Comparison of ENCODE assay signal across 16 mouse cellular contexts in the genomic region with DNA sequence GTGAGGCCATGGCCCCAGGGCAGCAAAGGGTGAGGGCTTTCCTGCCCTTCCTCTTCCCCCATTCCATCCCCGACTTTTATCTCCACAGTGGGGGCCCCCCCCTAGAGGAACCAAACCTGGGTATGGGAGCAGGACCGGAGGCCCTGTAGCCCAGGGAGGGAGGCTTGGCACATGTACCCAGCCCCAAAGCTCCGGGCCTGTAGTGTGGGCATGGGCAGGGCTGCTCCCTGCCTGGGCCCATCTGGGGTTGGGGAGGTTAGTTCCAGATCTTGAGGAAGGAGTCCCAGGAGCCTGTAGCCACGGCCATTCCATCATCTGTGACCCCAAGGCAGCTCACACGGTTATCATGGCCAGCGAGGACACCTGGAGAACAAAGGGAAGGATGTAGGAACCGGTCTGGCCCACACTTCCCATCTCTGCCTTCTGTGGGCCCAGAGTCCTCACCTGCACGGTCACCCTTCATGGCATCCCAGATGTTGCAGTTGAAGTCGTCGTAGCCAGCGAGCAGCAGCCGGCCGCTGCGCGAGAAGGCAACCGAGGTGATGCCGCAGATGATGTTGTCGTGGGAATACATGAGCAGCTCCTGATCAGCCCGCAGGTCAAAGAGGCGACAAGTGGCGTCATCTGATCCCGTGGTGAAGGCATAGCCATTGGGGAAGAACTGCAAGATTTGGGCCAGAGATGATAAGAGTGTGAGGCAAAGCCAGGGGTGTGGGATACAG. TPM values are rescaled to one million over a fixed set of nuclear protein-coding genes. Genes with fewer than 3 reads are reported as not detected.
DNase-seq lines count a peak whose midpoint lies in the region; ATAC-seq and TF ChIP-seq lines count a peak whose summit lies in the region.
"Had no signal": no experiment of that assay in that cellular context is flagged by ENCODE, and none has a peak within 500 bp of the region (broad histone marks: within the 10 kb centered on the region; RNA-seq: fewer than 3 reads in every experiment).

No protein-coding gene starts in this region.

- TF ChIP-seq POLR2A in bone marrow, adult 2 months (IDR thresholded peaks at IDR 0.05; ENCODE audit: borderline replicate concordance, control insufficient read depth, low read depth, low read length): peak; percentile 19; the same call in 1 of the 2 replicates

- no peak overlapping the region for H3K4me2 ChIP-seq in limb, embryonic 15.5 days

- WGBS in bone marrow, adult 2 months: 83% methylated on average over 22 of the region's 22 CpGs
- 76% methylated on average over 22 of the region's 22 CpGs for WGBS in limb, embryonic 15.5 days

- H3K27ac ChIP-seq in bone marrow, adult 2 months (ENCODE audit: control insufficient read depth, insufficient read depth, low read depth, low read length, poor library complexity): no peak overlapping the region; the same call in 1 of the 2 replicates
- H3K27ac ChIP-seq in limb, embryonic 15.5 days: peak overlapping the region; percentile 57
- H3K27ac ChIP-seq: heart, embryonic 15.5 days had no signal

- no peaks in the 10 kb centered on the region for H3K27me3 ChIP-seq in limb, embryonic 15.5 days
- H3K27me3 ChIP-seq: heart, embryonic 15.5 days had no signal

- ATAC-seq in limb, embryonic 15.5 days (ENCODE audit: insufficient number of reproducible peaks, low FRiP score, low TSS enrichment, low read depth): no peak

- peaks cover 64% of the 10 kb centered on the region for H3K36me3 ChIP-seq in limb, embryonic 15.5 days

- TF ChIP-seq CTCF in bone marrow, adult 2 months (IDR thresholded peaks at IDR 0.05; ENCODE audit: control insufficient read depth, insufficient read depth, low read length): no peak

- no peaks in the 10 kb centered on the region for H3K9me3 ChIP-seq in limb, embryonic 15.5 days
- H3K9me3 ChIP-seq: heart, embryonic 15.5 days had no signal

- no peaks in the 10 kb centered on the region; the same call in 1 of the 2 replicates for H3K4me1 ChIP-seq in bone marrow, adult 2 months (ENCODE audit: control insufficient read depth, insufficient read depth, low read length)
- H3K4me1 ChIP-seq in limb, embryonic 15.5 days: peaks cover 49% of the 10 kb centered on the region

- no peak overlapping the region for H3K4me3 ChIP-seq in bone marrow, adult 2 months (replicated peaks; ENCODE audit: control insufficient read depth, low read depth, low read length)
- no peak overlapping the region for H3K4me3 ChIP-seq in limb, embryonic 15.5 days
- H3K4me3 ChIP-seq: heart, embryonic 15.5 days had no signal

- H3K9ac ChIP-seq in limb, embryonic 15.5 days: no peak overlapping the region
- H3K9ac ChIP-seq: heart, embryonic 15.5 days had no signal

- DNase-seq in cerebellum, adult 18-20 months: peak; percentile 34 to 37
- DNase-seq in cerebellum, adult 9-10 months: no peak
- peak; percentile 30 for DNase-seq in kidney, postnatal 10 days
- DNase-seq in kidney, adult 9 months: no peak
- DNase-seq in retina, postnatal 1 day: no peak
- DNase-seq in left cerebral cortex, adult 8-10 months (ENCODE audit: low spot score in 2 of 2): no peak
- DNase-seq: gastrocnemius, postnatal 10 days; kidney, adult 2 months; lung, postnatal 14 days; thymus, adult 18-20 months had no signal

RNA-seq across cellular contexts. Expression of gene Epo, which starts 4.6 kb away (rescaled TPM):
- polyA plus RNA-seq in bone marrow, adult 2 months (2011; ENCODE audit: insufficient read depth, insufficient read length, low replicate concordance, missing spikeins): not detected in 2 replicates
- 0.26 TPM in 1 of 2 replicates, not detected in the other for polyA plus RNA-seq in limb, embryonic 15.5 days (2015; fragmentation: Nextera tagmentation; extraction: Ambion mirVana)
- total RNA-seq in left cerebral cortex, adult 8-10 months (2022): not detected
- total RNA-seq: common myeloid progenitor, adult 5-6 weeks; gastrocnemius, postnatal 10 days; layer of hippocampus, postnatal 10 days had no signal
- polyA plus RNA-seq: heart, embryonic 15.5 days; kidney, adult 2 months had no signal

RNA-seq across cellular contexts. Expression of gene Gnb2, which starts 4.9 kb away (rescaled TPM):
- 294 and 476 TPM in 2 replicates for polyA plus RNA-seq in bone marrow, adult 2 months (2011; ENCODE audit: insufficient read depth, insufficient read length, low replicate concordance, missing spikeins)
- polyA plus RNA-seq in limb, embryonic 15.5 days (2015; fragmentation: Nextera tagmentation; extraction: Ambion mirVana): 350 and 394 TPM in 2 replicates
- total RNA-seq in left cerebral cortex, adult 8-10 months (2022): 100 to 1,000 TPM; 654 to 672 (median 660) TPM

RNA-seq across cellular contexts. Expression of gene Gigyf1, which starts 10.1 kb away (rescaled TPM):
- 57.6 and 80.1 TPM in 2 replicates for polyA plus RNA-seq in bone marrow, adult 2 months (2011; ENCODE audit: insufficient read depth, insufficient read length, low replicate concordance, missing spikeins)
- 10.3 and 12.0 TPM in 2 replicates for polyA plus RNA-seq in limb, embryonic 15.5 days (2015; fragmentation: Nextera tagmentation; extraction: Ambion mirVana)
- total RNA-seq in left cerebral cortex, adult 8-10 months (2022): 10 to 100 TPM; 62.1 to 65.2 (median 63.5) TPM

RNA-seq across cellular contexts. Expression of gene Actl6b, which starts 24.9 kb away (rescaled TPM):
- polyA plus RNA-seq in bone marrow, adult 2 months (2011; ENCODE audit: insufficient read depth, insufficient read length, low replicate concordance, missing spikeins): not detected in 2 replicates
- polyA plus RNA-seq in limb, embryonic 15.5 days (2015; fragmentation: Nextera tagmentation; extraction: Ambion mirVana): 0.35 and 0.36 TPM in 2 replicates
- total RNA-seq in left cerebral cortex, adult 8-10 months (2022): 100 to 1,000 TPM; 111 to 119 (median 113) TPM
- total RNA-seq: common myeloid progenitor, adult 5-6 weeks; ES-E14 had no signal

RNA-seq across cellular contexts. Expression of gene Pop7, which starts 26.1 kb away (rescaled TPM):
- polyA plus RNA-seq in bone marrow, adult 2 months (2011; ENCODE audit: insufficient read depth, insufficient read length, low replicate concordance, missing spikeins): 22.1 and 32.2 TPM in 2 replicates
- 46.5 and 46.7 TPM in 2 replicates for polyA plus RNA-seq in limb, embryonic 15.5 days (2015; fragmentation: Nextera tagmentation; extraction: Ambion mirVana)
- 10 to 100 TPM; 32.3 to 34.8 (median 32.8) TPM for total RNA-seq in left cerebral cortex, adult 8-10 months (2022)

Comparison
In these comparisons a context has a peak if more than half of its experiments do, and no peak if none do; other contexts are left out.
1. DNase-seq: peak in cerebellum, adult 18-20 months (2 of 2) and kidney, postnatal 10 days (single experiment); none in cerebellum, adult 9-10 months (single experiment), kidney, adult 9 months (single experiment), retina, postnatal 1 day (single experiment) and left cerebral cortex, adult 8-10 months (0 of 2).